Mouse (Mus musculus) heart, postnatal 25 days (tissue): ENCODE data around the gene Atr. TPM values are rescaled to one million over a fixed set of nuclear protein-coding genes. Genes with fewer than 3 reads are reported as not detected.

Experiments used
- DNase-seq: peaks from one replicate; pipeline ENCODE4 v3.0.0; 2022; ENCODE audit warnings: low spot score
- intact Hi-C: fragments of 180-260 bp; cut with DNase I; formaldehyde crosslinking; loops from one replicate; pipeline ENCODE4 v1.15.1; 2025
- total RNA-seq, 2 experiments: library from RNA; stranded (reverse); gene quantifications; 2 replicates each; pipeline ENCODE4 v1.2.3; 2021

Gene Atr
- total RNA-seq, result 1 to 10 TPM; 7.0 to 7.2 TPM

GRCm38 (mm10) chr9:95857414-95858026, at the start of gene Atr:
Atr (plus strand) TSS chr9:95857597.
- peak; percentile 88 for DNase-seq
- intact Hi-C loops, result loop anchor here (2.0 to 10.0 kb wide), 6 partner anchors 97 to 627 kb away; partner anchors contain the start of genes U2surp and Xrn1

GRCm38 (mm10) chr9:95809596-95809995, 47.8 kb upstream of the Atr start:
- intact Hi-C loops, result no loop called here
- DNase-seq, result no peak

GRCm38 (mm10) chr9:95811817-95812216, 45.6 kb upstream of the Atr start:
- no peak for DNase-seq
- intact Hi-C loops, result no loop called here

- no peak for DNase-seq
- intact Hi-C loops, result no loop called here
These were observed 43.5 kb upstream of the Atr start for GRCm38 (mm10) chr9:95813721-95814531.

GRCm38 (mm10) chr9:95815015-95815673, 42.3 kb upstream of the Atr start:
- intact Hi-C loops, result no loop called here
- no peak for DNase-seq

GRCm38 (mm10) chr9:95815706-95816105, 41.7 kb upstream of the Atr start:
- intact Hi-C loops, result no loop called here
- DNase-seq, result no peak

GRCm38 (mm10) chr9:95822531-95822930, 34.9 kb upstream of the Atr start:
- DNase-seq, result no peak
- intact Hi-C loops, result no loop called here

- DNase-seq, result no peak
- intact Hi-C loops, result no loop called here
These were observed 29.8 kb upstream of the Atr start for GRCm38 (mm10) chr9:95827565-95827964.

- intact Hi-C loops, result no loop called here
These were observed 24.6 kb upstream of the Atr start for GRCm38 (mm10) chr9:95832758-95833157.

GRCm38 (mm10) chr9:95834799-95835198, 22.6 kb upstream of the Atr start:
- DNase-seq, result no peak
- intact Hi-C loops, result no loop called here

More at GRCm38 (mm10) chr9:95832758-95833157, 24.6 kb upstream of the Atr start:
- DNase-seq, result no peak

- intact Hi-C loops, result no loop called here
These were observed 21.7 kb upstream of the Atr start for GRCm38 (mm10) chr9:95835741-95836140.

GRCm38 (mm10) chr9:95839424-95839823, 18.0 kb upstream of the Atr start:
- intact Hi-C loops, result no loop called here
- DNase-seq, result no peak

More at GRCm38 (mm10) chr9:95835741-95836140, 21.7 kb upstream of the Atr start:
- DNase-seq, result no peak

GRCm38 (mm10) chr9:95844825-95845460, 12.5 kb upstream of the Atr start, which contains the start of gene Pls1:
Pls1 (minus strand) TSS chr9:95845311.
- peak; percentile 42 for DNase-seq
- intact Hi-C loops, result no loop called here

- no peak for DNase-seq
- intact Hi-C loops, result no loop called here
These were observed 11.7 kb upstream of the Atr start for GRCm38 (mm10) chr9:95845711-95846110.

GRCm38 (mm10) chr9:95851671-95852070, 5.7 kb upstream of the Atr start:
- intact Hi-C loops, result loop anchor here (2.0 to 10.0 kb wide), 5 partner anchors 147 to 633 kb away; no protein-coding TSS in a partner anchor
- no peak for DNase-seq

GRCm38 (mm10) chr9:95852896-95853295, 4.5 kb upstream of the Atr start:
- no peak for DNase-seq
- intact Hi-C loops, result loop anchor here (2.0 to 10.0 kb wide), 5 partner anchors 148 to 632 kb away; no protein-coding TSS in a partner anchor

- no peak for DNase-seq
- intact Hi-C loops, result loop anchor here (5.0 to 10.0 kb wide), 6 partner anchors 108 to 630 kb away; partner anchors contain the start of gene U2surp
These were observed 2.5 kb upstream of the Atr start for GRCm38 (mm10) chr9:95854891-95855290.

- intact Hi-C loops, result loop anchor here (2.0 to 10.0 kb wide), 6 partner anchors 99 to 629 kb away; partner anchors contain the start of genes U2surp and Xrn1
- DNase-seq, result no peak
These were observed 1.4 kb upstream of the Atr start for GRCm38 (mm10) chr9:95856004-95856403.

GRCm38 (mm10) chr9:95858027-95858570, 702 bp downstream of the Atr start:
- intact Hi-C loops, result loop anchor here (5.0 to 10.0 kb wide), 5 partner anchors 111 to 627 kb away; partner anchors contain the start of gene U2surp
- no peak for DNase-seq
